Mouse (Mus musculus): ENCODE measurements around the gene Rps6ka4. TPM values are rescaled to one million over a fixed set of nuclear protein-coding genes. Genes with fewer than 3 reads are reported as not detected.

The Rps6ka4 gene
- polyA plus RNA-seq, 1 experiment from 2014 or later: 10.8 TPM

DNA sequence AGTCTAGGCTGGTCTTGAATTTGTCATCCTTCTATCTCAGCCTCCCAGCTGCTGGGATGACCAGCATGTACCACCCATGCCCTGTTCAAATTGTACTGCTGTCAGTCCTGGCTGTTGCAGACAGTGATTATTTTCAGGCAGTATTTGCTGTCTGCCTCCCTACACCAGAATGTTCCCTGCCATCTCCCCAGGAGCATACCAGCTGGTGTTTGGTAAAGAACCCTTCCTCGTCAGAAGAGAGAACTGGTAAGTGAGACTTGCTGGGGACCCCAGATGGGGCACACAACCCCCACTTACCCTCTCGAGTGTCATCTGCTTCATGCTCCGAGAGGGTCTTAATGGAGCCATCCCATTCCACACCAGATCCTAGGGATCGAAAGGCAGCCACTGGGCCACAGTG lies 5.6 kb upstream of the Rps6ka4 start:
- no peak overlapping the region for H3K27ac ChIP-seq (replicated peaks)
- no peaks in the 10 kb centered on the region for H3K9me3 ChIP-seq
- peaks cover 89% of the 10 kb centered on the region for H3K27me3 ChIP-seq
- no peak for ATAC-seq (ENCODE audit: low FRiP score, low read depth)
- WGBS: 77% methylated on average over 4 of the region's 4 CpGs
- no peaks in the 10 kb centered on the region for H3K36me3 ChIP-seq
- no peak overlapping the region for H3K4me2 ChIP-seq (replicated peaks)
- H3K4me3 ChIP-seq: no peak overlapping the region
- H3K9ac ChIP-seq (replicated peaks): no peak overlapping the region
- peaks cover 7% of the 10 kb centered on the region for H3K4me1 ChIP-seq

DNA sequence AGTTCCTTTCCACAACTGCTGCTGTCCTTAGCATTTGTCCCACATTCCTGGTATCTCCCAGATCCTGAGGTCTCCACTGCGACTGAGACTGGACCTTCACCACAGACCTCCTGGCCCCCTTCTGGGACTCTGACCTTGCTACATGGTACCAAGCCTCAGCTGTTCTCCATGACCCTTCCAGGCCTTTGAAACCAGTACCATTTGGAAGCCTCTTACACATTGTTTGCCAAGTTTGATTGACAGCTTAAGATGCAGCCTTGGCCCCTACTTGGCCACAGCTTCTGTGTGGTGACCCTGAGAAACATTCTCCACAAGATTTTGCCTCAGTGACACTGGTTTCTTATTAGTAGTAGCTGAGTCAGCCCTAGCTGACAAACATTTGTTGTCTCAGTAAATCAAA lies 1.9 kb upstream of the Rps6ka4 start:
- H3K27me3 ChIP-seq: peaks cover 89% of the 10 kb centered on the region
- H3K4me2 ChIP-seq (replicated peaks): no peak overlapping the region
- WGBS: 50% methylated on average over 1 of the region's 1 CpGs
- peaks cover 16% of the 10 kb centered on the region for H3K4me1 ChIP-seq
- H3K27ac ChIP-seq (replicated peaks): no peak overlapping the region
- no peak for ATAC-seq (ENCODE audit: low FRiP score, low read depth)
- H3K36me3 ChIP-seq: no peaks in the 10 kb centered on the region
- no peak overlapping the region for H3K9ac ChIP-seq (replicated peaks)
- no peaks in the 10 kb centered on the region for H3K9me3 ChIP-seq
- no peak overlapping the region for H3K4me3 ChIP-seq

DNA sequence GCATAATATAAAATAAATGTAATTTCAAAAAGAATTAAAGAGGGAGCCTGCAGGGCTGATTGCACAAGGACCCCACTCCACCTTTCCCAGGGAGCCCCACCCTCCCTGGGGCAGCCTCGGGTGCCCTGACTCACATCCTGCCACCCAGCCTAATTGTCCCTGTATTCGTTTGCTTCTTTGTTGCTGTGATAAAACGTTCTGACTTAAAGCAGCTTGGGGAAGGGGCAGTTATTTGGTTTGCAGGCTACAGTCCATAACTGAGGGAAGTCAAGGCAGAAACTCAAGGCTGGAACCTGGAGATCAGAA lies 809 bp upstream of the Rps6ka4 start:
- no peaks in the 10 kb centered on the region for H3K36me3 ChIP-seq
- no peak for ATAC-seq (ENCODE audit: low FRiP score, low read depth)
- H3K4me3 ChIP-seq: no peak overlapping the region
- no peak overlapping the region for H3K27ac ChIP-seq (replicated peaks)
- no peak overlapping the region for H3K4me2 ChIP-seq (replicated peaks)
- H3K4me1 ChIP-seq: peaks cover 16% of the 10 kb centered on the region
- no peak overlapping the region for H3K9ac ChIP-seq (replicated peaks)
- WGBS: 29% methylated on average over 3 of the region's 3 CpGs
- no peaks in the 10 kb centered on the region for H3K9me3 ChIP-seq
- H3K27me3 ChIP-seq: peaks cover 89% of the 10 kb centered on the region

DNA sequence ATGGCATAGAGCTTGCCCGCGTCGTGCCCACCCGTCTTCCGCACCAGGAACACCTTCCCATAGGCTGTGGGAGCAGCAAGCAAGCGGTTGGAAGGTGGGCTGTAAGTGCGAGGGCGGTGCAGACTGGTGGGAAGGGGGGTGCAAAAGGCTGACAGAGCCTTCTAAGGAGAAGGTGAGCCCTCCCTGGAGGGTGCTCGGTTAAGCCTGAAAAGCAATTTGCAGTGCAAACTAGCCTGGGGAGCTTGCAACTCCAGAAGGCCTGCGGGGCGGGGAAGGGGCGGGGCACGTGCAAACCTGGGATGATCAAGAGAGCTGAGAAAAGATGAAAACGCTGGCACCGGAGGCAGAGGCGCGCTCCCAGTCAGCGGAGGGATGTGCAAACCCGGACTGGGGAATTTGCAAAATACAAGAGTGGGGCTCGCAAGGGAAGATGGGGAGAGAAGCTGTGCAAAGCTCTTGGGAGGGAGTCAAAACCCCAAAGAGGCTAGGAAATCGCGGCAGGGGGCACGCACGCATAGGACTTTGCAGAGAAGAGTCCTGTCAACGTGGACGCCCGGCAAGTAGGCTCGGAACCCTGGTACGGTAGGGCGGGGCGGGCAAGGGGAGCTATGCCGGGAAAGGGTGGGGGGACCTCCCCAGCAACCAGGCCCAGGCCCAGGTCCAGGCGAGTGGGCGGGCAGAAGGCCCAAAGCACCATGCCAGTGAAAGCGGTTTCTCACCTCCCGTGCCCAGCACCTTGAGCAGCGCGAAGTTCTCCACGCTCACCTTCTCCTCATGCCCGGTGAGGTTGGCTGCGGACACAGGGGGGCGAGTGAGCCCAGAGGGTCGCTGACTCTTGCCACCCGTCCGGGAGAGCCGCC lies 591 bp downstream of the Rps6ka4 start:
- H3K4me1 ChIP-seq: peaks cover 16% of the 10 kb centered on the region
- no peak overlapping the region for H3K27ac ChIP-seq (replicated peaks)
- peak overlapping the region; percentile 73 for H3K9ac ChIP-seq (replicated peaks)
- under 1% methylated on average over 46 of the region's 46 CpGs for WGBS
- H3K4me2 ChIP-seq (replicated peaks): peak overlapping the region; percentile 98
- H3K36me3 ChIP-seq: no peaks in the 10 kb centered on the region
- H3K9me3 ChIP-seq: no peaks in the 10 kb centered on the region
- ATAC-seq (ENCODE audit: low FRiP score, low read depth): peak; percentile 27
- peaks cover 95% of the 10 kb centered on the region for H3K27me3 ChIP-seq
- peak overlapping the region; percentile 54 for H3K4me3 ChIP-seq

DNA sequence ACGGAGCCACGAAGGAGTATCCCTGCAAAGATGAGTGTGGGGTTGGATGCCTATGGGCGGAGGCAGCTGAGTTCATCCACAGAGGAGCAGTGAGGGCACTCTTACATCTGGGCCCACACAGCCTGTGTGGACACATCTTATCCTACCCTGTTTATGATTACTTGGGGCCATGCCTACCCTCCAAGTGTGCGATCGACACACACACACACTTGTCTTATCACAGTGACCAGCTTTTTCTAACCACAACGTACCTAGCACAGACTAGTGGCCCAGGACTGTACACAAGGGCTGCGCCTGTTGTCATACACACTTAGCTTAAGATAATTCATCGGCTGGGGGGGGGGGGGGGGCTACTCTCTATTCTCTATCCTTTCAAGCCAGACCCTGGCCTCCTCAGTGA lies 8.1 kb downstream of the Rps6ka4 start:
- Histone ChIP-seq H3K4me2 (replicated peaks) (no peak overlapping the region), H3K4me1 (peaks cover 19% of the 10 kb centered on the region), H3K4me3 (no peak overlapping the region), H3K27ac (replicated peaks) (no peak overlapping the region), H3K27me3 (peaks cover 86% of the 10 kb centered on the region), H3K9ac (replicated peaks) (no peak overlapping the region), H3K9me3 (no peaks in the 10 kb centered on the region), H3K36me3 (no peaks in the 10 kb centered on the region)
- WGBS: 84% methylated on average over 8 of the region's 8 CpGs
- ATAC-seq (ENCODE audit: low FRiP score, low read depth): no peak

DNA sequence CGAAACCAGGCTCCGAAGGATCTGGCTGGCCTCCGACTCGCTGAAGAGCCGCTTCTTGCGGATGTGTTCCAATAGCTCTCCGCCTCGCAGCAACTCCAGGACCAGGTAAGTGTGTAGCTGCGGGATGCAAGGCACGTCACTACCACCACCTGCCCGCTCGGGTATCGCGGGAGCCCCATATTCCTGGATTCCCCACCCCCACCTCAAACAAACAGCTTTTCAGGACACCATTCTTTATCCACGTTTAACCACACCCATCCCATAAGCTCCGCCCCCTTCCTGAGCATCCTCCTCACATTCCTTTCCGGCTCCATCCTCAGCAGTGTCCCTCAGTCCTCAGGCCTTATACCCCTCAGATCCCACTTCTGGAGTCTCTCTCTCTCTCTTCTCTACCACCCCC lies 9.1 kb downstream of the Rps6ka4 start:
- Histone ChIP-seq H3K4me1 (peaks cover 19% of the 10 kb centered on the region), H3K27me3 (peaks cover 76% of the 10 kb centered on the region), H3K9ac (replicated peaks) (peak overlapping the region; percentile 37), H3K36me3 (no peaks in the 10 kb centered on the region), H3K9me3 (no peaks in the 10 kb centered on the region), H3K27ac (replicated peaks) (no peak overlapping the region), H3K4me2 (replicated peaks) (peak overlapping the region; percentile 62), H3K4me3 (peak overlapping the region; percentile 39)
- 0 out of 2 replicates have a peak, but pooled peaks have one; percentile 23 for ATAC-seq (ENCODE audit: low FRiP score, low read depth)
- WGBS: 6% methylated on average over 17 of the region's 17 CpGs

DNA sequence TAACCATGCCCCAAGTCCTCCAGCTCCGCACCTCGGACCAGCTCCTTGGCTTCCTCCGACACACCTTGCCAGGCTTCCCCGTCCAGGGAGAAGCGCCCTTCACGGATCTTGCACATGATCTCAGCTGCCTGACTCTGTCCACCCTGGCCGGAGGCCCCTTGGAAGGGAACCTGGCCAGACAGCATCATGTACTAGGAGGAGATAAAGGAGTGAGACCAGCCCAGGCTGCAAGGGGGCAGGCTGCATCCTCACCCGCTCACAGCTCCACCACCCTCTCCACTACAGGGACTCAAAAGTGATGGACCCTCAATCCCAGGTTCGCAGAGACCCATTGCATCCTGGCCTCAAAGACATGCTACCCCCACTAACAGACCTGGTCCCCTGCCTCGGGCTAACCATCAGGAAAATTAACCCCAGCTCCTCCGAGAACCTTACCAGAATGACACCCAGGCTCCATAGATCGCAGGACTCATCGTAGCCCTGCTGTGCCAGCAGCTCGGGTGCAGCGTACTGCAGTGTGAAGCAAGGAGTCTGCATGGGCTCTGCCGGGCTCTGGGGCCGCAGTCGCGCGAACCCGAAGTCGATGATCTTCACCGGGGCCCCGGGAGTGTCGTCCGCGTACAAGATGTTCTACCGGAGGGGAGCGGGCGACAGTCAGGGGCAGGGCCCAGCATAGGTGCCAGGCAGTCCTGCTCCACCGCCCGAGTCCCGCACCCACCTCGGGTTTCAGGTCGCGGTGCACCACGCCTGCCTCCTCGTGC lies 9.7 kb downstream of the Rps6ka4 start:
- no peaks in the 10 kb centered on the region for H3K36me3 ChIP-seq
- peaks cover 70% of the 10 kb centered on the region for H3K27me3 ChIP-seq
- peak overlapping the region; percentile 37 for H3K9ac ChIP-seq (replicated peaks)
- 3% methylated on average over 38 of the region's 38 CpGs for WGBS
- H3K4me2 ChIP-seq (replicated peaks): peak overlapping the region; percentile 62
- peaks cover 19% of the 10 kb centered on the region for H3K4me1 ChIP-seq
- no peaks in the 10 kb centered on the region for H3K9me3 ChIP-seq
- 0 out of 2 replicates have a peak, but pooled peaks have one; percentile 23 for ATAC-seq (ENCODE audit: low FRiP score, low read depth)
- H3K27ac ChIP-seq (replicated peaks): no peak overlapping the region
- H3K4me3 ChIP-seq: peak overlapping the region; percentile 39

DNA sequence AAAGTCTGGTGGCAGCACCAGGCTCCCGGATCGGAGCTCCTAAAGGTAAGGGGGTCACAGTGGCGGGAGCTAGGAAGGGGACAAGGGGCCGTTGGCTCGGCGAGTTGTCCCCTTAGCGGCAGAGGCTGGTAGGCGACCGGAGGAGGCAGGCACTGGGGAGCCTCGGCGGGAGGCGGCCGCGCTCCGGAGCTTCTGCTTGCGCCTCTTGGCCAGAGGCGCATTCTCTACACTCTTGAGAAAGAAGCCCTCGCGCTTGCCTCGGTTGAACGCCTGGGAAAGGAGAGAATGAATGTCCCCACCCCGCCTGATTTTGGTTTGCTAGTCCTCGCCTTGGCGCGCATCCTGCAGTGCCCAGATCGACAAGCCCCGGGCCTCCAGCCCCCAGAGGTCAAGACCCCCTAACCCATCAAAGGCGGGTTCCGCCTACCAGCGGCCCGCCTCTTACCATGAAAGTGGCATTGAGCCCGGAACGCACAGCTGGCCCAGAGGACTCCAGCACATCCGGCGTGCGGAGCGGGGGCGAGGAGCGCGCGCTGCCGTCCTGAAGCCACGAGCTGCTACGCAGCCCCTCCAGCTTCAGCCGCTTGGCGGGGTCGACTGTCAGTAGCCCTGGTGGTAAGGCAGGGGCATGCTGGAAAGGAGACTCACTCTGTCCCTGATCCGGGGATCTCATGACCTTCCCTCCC lies 10.4 kb downstream of the Rps6ka4 start:
- no peak for ATAC-seq (ENCODE audit: low FRiP score, low read depth)
- peaks cover 63% of the 10 kb centered on the region for H3K27me3 ChIP-seq
- 0 out of 2 replicates have a peak overlapping the region, but pooled peaks have one; percentile 5 for H3K9ac ChIP-seq (replicated peaks)

DNA sequence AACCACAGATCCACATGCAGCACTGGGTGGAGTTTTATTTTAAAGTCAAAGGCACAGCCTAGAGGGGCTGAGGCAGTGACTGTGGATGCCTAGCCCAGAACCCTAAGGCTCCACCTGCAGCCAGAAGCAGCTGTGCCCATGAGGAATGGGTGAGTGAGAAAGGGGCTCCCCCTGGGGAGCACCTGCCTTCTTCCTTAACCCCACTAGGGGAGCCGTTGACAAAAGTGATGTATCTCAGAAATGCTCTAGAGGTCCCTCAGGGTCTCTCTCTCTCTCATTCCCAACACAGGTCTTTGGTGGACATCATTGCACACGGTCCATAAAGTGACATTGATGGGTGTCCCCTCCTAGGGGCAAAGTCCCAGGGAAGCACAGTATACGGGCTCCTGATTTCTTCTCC lies 11.4 kb downstream of the Rps6ka4 start:
- Histone ChIP-seq H3K36me3 (no peaks in the 10 kb centered on the region), H3K27me3 (peaks cover 60% of the 10 kb centered on the region), H3K27ac (replicated peaks) (no peak overlapping the region), H3K4me3 (no peak overlapping the region), H3K9me3 (no peaks in the 10 kb centered on the region), H3K9ac (replicated peaks) (no peak overlapping the region), H3K4me1 (peaks cover 19% of the 10 kb centered on the region), H3K4me2 (replicated peaks) (no peak overlapping the region)
- 8% methylated on average over 3 of the region's 3 CpGs for WGBS
- no peak for ATAC-seq (ENCODE audit: low FRiP score, low read depth)

More for the DNA sequence above, 10.4 kb downstream of the Rps6ka4 start:
- Histone ChIP-seq H3K27ac (replicated peaks) (no peak overlapping the region), H3K4me3 (peak overlapping the region; percentile 39), H3K9me3 (no peaks in the 10 kb centered on the region), H3K4me2 (replicated peaks) (peak overlapping the region; percentile 62), H3K36me3 (no peaks in the 10 kb centered on the region), H3K4me1 (peaks cover 19% of the 10 kb centered on the region)
- WGBS: 2% methylated on average over 48 of the region's 48 CpGs

DNA sequence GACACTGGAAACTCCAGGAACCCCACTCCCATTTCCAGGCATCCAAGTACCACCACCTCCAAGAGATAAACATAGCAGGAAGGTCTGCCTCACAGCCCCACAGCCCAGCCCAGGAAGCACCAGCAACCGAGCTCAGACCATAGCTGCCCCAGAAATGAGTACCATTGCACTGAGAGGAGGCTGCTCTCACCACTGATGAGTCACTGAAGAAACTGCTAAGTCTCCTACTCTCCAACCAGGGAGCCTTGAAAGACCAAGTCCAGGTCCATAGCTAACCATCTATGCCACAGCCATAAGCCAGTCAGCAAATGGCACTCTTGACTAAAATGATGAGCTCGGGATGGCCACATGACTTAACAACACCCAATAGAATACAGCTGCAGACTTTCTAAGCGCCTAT lies 13.8 kb downstream of the Rps6ka4 start:
- 75% methylated on average over 3 of the region's 3 CpGs for WGBS
- Histone ChIP-seq H3K4me3 (no peak overlapping the region), H3K27me3 (peaks cover 41% of the 10 kb centered on the region), H3K36me3 (no peaks in the 10 kb centered on the region), H3K4me1 (peaks cover 19% of the 10 kb centered on the region), H3K27ac (replicated peaks) (no peak overlapping the region), H3K4me2 (replicated peaks) (no peak overlapping the region), H3K9me3 (no peaks in the 10 kb centered on the region), H3K9ac (replicated peaks) (no peak overlapping the region)
- ATAC-seq (ENCODE audit: low FRiP score, low read depth): no peak

DNA sequence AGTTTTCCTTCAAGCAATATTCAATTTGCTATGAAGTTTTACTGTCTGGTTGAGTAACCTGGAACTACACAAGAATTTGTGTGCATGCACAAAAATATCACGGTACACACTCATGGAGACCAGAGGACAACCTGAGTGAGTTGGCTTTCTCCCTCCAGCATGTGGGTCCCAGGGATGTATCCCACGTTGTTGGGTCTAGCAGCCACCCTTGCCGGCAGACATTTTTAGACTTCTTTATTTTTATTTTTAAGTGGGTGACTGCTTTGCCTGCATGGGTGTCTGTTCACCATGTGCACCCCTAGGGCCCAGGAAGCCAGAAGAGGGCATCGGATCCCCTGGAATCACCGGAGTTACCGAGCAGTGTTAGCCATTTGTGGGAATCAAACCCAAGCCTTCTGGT lies 15.1 kb downstream of the Rps6ka4 start:
- H3K4me3 ChIP-seq: no peak overlapping the region
- no peak overlapping the region for H3K4me2 ChIP-seq (replicated peaks)
- H3K4me1 ChIP-seq: peaks cover 7% of the 10 kb centered on the region
- H3K36me3 ChIP-seq: no peaks in the 10 kb centered on the region
- ATAC-seq (ENCODE audit: low FRiP score, low read depth): no peak
- no peak overlapping the region for H3K9ac ChIP-seq (replicated peaks)
- no peak overlapping the region for H3K27ac ChIP-seq (replicated peaks)
- H3K9me3 ChIP-seq: no peaks in the 10 kb centered on the region
- 85% methylated on average over 6 of the region's 6 CpGs for WGBS
- H3K27me3 ChIP-seq: peaks cover 29% of the 10 kb centered on the region
